Mouse (Mus musculus) spleen, adult 18-20 months (tissue): ENCODE results near the gene Trmt1.
"Not testable (repeated sequence)": the region's sequence is repeated elsewhere in the genome, so short reads cannot be mapped to it uniquely, and the experiment has no call there.

Experiments used
- DNase-seq, 2 experiments: peaks; one replicate each; pipeline ENCODE4 v3.0.0; 2022; ENCODE audit warnings: mixed read lengths in 2 of 2

Trmt1 gene

GRCm38 (mm10) chr8:84659936-84660818 is 25.9 kb upstream of the Trmt1 start:
- DNase-seq, result peak; percentile 58 to 60

- DNase-seq, result peak; percentile 26 to 41
Observed at GRCm38 (mm10) chr8:84660819-84661457, 25.2 kb upstream of the Trmt1 start.

GRCm38 (mm10) chr8:84661458-84661871 is 24.6 kb upstream of the Trmt1 start:
- DNase-seq, result peak; percentile 81 to 89

GRCm38 (mm10) chr8:84661961-84662571 is 24.0 kb upstream of the Trmt1 start:
- peak; percentile 54 to 62 for DNase-seq

- peak; percentile 89 to 92 for DNase-seq
Observed at GRCm38 (mm10) chr8:84662581-84663065, 23.5 kb upstream of the Trmt1 start, which contains the start of gene Ier2. Ier2 (minus strand) TSS chr8:84662852.

- DNase-seq, result peak; percentile 90 to 93
Observed at GRCm38 (mm10) chr8:84663483-84664327, 22.4 kb upstream of the Trmt1 start.

GRCm38 (mm10) chr8:84664566-84665384 is 21.3 kb upstream of the Trmt1 start:
- peak; percentile 71 to 73 for DNase-seq

DNA sequence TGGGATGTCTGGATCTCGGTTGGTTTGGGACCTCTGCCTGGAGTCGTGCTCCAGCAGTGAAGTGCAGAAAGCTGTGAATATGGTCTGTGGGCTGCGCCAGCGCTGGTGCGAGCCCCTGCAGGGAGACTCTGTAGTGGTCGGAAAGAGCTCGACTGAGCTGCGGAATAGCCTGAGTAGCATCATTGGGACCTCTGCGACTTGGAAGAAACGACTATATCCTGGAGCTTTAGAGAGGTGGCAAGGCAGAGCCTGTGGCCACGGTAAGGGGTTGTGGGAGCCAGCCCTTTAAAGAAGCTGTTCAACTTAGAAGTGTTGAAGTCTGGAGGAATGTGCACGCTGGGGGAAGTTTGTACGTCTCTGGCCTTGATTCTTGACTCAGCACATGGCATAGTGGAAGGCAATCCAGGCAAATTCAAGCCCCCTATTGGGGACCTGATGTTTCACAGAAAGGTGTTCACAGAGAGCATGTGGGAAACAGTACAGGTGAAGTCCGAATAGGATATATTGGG is 20.7 kb upstream of the Trmt1 start:
- no peak for DNase-seq

DNA sequence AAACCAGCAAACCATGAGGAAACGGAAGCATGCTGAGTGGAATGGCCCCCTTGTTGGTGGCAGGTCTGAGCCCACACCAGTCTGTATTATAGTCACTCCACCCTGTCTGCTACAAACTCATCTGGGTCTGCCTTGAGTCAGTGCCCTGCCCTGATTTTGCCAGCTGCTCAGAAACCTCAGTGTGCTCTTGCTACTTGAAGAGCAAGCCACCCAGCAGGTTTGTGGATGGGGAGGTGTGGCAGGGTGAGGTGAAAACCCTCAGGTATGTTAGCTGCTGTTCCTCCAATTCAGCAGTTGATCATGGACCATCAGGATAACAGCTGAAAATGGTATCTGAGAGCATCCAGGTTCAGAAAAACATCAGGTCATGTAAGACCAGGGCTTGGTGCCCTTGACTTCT is 18.0 kb upstream of the Trmt1 start:
- no peak for DNase-seq

- DNase-seq, result no peak
Observed at GRCm38 (mm10) chr8:84668731-84669485, 17.2 kb upstream of the Trmt1 start.

DNA sequence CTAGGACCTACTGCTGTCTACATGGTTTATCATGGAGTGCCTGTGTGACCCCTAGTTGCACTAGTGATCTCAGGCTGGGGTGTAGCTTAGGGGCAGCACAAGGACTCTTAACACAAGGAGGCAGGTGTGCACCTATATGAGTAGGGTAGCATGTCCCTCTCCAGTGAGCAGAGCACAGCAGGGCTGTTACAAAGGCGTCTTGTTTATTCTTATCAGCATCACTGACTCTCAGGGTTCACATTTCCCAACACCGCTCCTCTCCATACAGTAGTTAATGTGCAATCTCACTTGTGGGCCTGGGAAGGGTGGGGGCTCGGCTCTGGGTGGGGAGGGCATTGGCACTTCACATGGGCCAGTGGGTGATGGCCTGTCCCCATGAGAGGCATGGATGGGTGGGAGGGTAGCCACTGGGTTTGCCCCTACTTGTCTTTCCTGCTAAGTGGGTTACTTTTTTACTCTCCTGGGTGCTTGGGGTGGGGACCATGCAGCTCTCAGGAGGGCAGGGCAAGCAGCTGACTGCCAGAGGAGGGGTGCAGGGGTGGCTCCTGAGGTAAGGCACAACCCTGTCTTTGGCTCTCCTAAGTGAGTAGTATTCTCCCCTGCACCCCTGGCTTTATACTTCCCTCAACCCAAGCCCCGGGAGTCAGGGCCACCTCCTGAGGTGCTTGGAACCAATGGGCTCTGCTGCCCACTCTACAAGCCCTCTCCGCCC is 15.7 kb upstream of the Trmt1 start:
- DNase-seq, result not testable (repeated sequence)

GRCm38 (mm10) chr8:84677305-84677704 is 8.8 kb upstream of the Trmt1 start:
- DNase-seq, result no peak

GRCm38 (mm10) chr8:84681476-84681875 is 4.6 kb upstream of the Trmt1 start:
- no peak for DNase-seq

- DNase-seq, result no peak
Observed at GRCm38 (mm10) chr8:84682257-84682656, 3.9 kb upstream of the Trmt1 start.

DNA sequence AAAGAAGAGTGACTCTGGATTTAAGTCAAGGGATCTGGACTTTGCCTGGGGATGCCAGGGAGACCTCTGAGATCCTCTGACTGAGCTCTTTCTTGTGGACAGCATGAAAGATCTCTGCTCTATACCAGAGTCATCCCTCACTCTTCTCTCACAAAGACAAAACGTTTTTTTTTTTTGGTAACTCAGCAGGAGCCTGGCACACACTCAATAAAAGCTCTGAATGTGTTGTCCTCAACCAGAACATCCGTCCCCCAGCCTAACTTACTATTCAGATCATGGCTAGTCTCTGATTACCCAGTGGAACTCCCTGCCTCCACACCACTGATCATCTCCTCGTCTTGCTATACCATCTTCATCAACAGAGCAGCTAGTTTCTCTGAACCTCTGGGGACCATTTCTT is 1.6 kb upstream of the Trmt1 start:
- no peak for DNase-seq

GRCm38 (mm10) chr8:84687003-84687704 is 1.0 kb downstream of the Trmt1 start:
- DNase-seq, result peak; percentile 15 to 34

GRCm38 (mm10) chr8:84687705-84688100 is 1.6 kb downstream of the Trmt1 start, which contains the start of gene Nacc1:
Nacc1 (minus strand) TSS chr8:84687862.
- DNase-seq, result peak; percentile 77 to 86

GRCm38 (mm10) chr8:84689091-84689915 is 3.2 kb downstream of the Trmt1 start:
- DNase-seq, result peak; percentile 67 to 83
